Mouse (Mus musculus) T-cell, adult 66 days (primary cell): ENCODE measurements around the gene Jph2. TPM values are rescaled to one million over a fixed set of nuclear protein-coding genes. Genes with fewer than 3 reads are reported as not detected.

Experiments used
- total RNA-seq, 2 experiments: library from RNA; stranded (reverse); gene quantifications; 3 replicates in 1 of 2; 4 replicates in 1 of 2; pipeline ENCODE4 v1.2.4; 2023

The Jph2 gene
- total RNA-seq: not detected

DNA sequence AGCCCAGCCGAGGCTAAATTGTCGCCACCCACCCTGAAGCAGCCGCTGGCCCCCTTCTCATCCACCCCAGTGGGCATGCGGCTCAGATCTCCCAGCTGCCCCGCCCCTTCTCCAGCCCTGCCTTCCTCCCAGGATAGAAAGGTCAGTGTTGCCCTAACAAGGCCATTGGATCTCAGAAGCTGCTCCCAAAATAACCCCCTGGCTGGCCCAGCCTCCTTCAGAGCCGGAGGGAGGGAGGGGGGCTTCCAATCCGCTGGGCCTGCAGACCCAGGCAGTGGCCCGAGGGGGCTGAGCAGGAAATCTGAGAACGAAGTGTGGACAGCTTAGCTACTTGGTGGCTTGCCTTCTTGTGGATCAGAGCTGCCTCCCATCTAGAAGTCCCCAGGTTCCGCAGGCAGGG lies at the start of gene Jph2:
Gene Jph2, minus strand, starts transcription at position 89 of the 400 bp plus-strand sequence.

GRCm38 (mm10) chr2:163438246-163438618 lies 40.4 kb upstream of the Jph2 start, which contains the start of gene Gdap1l1:
Gdap1l1 (plus strand) TSS chr2:163438476.

DNA sequence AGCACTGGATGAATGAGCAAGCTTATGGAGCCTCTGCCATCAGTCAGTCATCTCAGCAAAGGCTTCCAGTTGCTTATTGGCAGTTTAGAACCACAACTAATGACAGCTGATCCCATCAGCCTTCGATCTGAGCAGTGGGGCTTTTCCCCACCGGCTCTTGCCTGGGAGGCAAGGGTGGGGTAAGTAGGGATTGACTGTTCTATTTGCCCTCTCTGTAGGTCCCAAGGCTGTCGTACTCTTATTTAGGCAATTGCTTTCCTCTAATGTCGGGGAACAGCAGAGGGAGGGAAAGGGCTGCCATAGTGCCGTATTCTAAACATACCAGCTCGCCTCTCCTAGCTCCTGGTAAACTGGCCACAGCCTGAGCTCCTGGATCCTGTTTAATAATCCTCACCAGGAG lies 26.8 kb upstream of the Jph2 start, which contains the start of gene Oser1:
Gene Oser1, minus strand, starts transcription at position 101 of the 400 bp plus-strand sequence.

Other genes starting within 250 kb of the Jph2 start
- gene Tox2, start 194.9 kb downstream of the Jph2 start, total RNA-seq: 1 to 10 TPM; 3.7 to 6.4 TPM
- 100 to 1,000 TPM; 130 to 164 TPM for gene Oser1, start 26.7 kb upstream of the Jph2 start, total RNA-seq
- not detected for gene Gdap1l1, start 40.5 kb upstream of the Jph2 start, total RNA-seq
- gene Fitm2, start 74.6 kb upstream of the Jph2 start, total RNA-seq: 1 to 10 TPM; 5.8 to 6.1 TPM
- not detected for gene R3hdml, start 94.3 kb upstream of the Jph2 start, total RNA-seq
- not detected for gene Hnf4a, start 108.8 kb upstream of the Jph2 start, total RNA-seq
- gene Ttpal, start 204.3 kb upstream of the Jph2 start, total RNA-seq: 10 to 100 TPM; 60.4 to 65.1 TPM
- 100 to 1,000 TPM; 635 to 716 TPM for gene Serinc3, start 247.1 kb upstream of the Jph2 start, total RNA-seq